Mouse (Mus musculus): Measurements from ENCODE around the gene Dexi. TPM values are rescaled to one million over a fixed set of nuclear protein-coding genes. Genes with fewer than 3 reads are reported as not detected.

Gene Dexi
- total RNA-seq, 2 experiments from 2014 or later = 43.5 to 50.3 TPM

GRCm38 (mm10) chr16:10511134-10511520, 31.7 kb downstream of the Dexi start:
- intact Hi-C loops (cut with DNase I) = no loop called here
- DNase-seq (ENCODE audit: low spot score in 2 of 2) = no peak

- intact Hi-C loops (cut with DNase I) = no loop called here
- no peak for DNase-seq (ENCODE audit: low spot score in 2 of 2)
Observed at GRCm38 (mm10) chr16:10510477-10511133, 32.2 kb downstream of the Dexi start.

- intact Hi-C loops (cut with DNase I) = loop anchor here (2.0 kb wide), 1 partner anchor 30 kb away; no protein-coding TSS in a partner anchor
- DNase-seq (ENCODE audit: low spot score in 2 of 2) = no peak
Observed at GRCm38 (mm10) chr16:10508691-10509090, 34.2 kb downstream of the Dexi start.

- intact Hi-C loops (cut with DNase I) = no loop called here
- no peak for DNase-seq (ENCODE audit: low spot score in 2 of 2)
Observed at GRCm38 (mm10) chr16:10507445-10507844, 35.4 kb downstream of the Dexi start.

GRCm38 (mm10) chr16:10503058-10503457, 39.8 kb downstream of the Dexi start:
- DNase-seq (ENCODE audit: low spot score in 2 of 2) = no peak
- intact Hi-C loops (cut with DNase I) = no loop called here

GRCm38 (mm10) chr16:10501865-10502264, 41.0 kb downstream of the Dexi start:
- DNase-seq (ENCODE audit: low spot score in 2 of 2) = no peak
- intact Hi-C loops (cut with DNase I) = no loop called here

- intact Hi-C loops (cut with DNase I) = no loop called here
- no peak for DNase-seq (ENCODE audit: low spot score in 2 of 2)
Observed at GRCm38 (mm10) chr16:10499122-10499521, 43.7 kb downstream of the Dexi start.

GRCm38 (mm10) chr16:10498096-10498602, 44.7 kb downstream of the Dexi start:
- intact Hi-C loops (cut with DNase I) = no loop called here
- no peak for DNase-seq (ENCODE audit: low spot score in 2 of 2)

GRCm38 (mm10) chr16:10495824-10496298, 47.0 kb downstream of the Dexi start:
- intact Hi-C loops (cut with DNase I) = no loop called here
- no peak for DNase-seq (ENCODE audit: low spot score in 2 of 2)

- DNase-seq (ENCODE audit: low spot score in 2 of 2) = no peak
- intact Hi-C loops (cut with DNase I) = no loop called here
Observed at GRCm38 (mm10) chr16:10492587-10492986, 50.3 kb downstream of the Dexi start.

GRCm38 (mm10) chr16:10491716-10492115, 51.1 kb downstream of the Dexi start:
- DNase-seq (ENCODE audit: low spot score in 2 of 2) = no peak
- intact Hi-C loops (cut with DNase I) = no loop called here

GRCm38 (mm10) chr16:10490503-10491150, 52.2 kb downstream of the Dexi start:
- DNase-seq (ENCODE audit: low spot score in 2 of 2) = no peak
- intact Hi-C loops (cut with DNase I) = no loop called here

GRCm38 (mm10) chr16:10489904-10490457, 52.9 kb downstream of the Dexi start:
- intact Hi-C loops (cut with DNase I) = no loop called here
- no peak for DNase-seq (ENCODE audit: low spot score in 2 of 2)

- DNase-seq (ENCODE audit: low spot score in 2 of 2) = no peak
- intact Hi-C loops (cut with DNase I) = no loop called here
Observed at GRCm38 (mm10) chr16:10489483-10489882, 53.4 kb downstream of the Dexi start.

GRCm38 (mm10) chr16:10488769-10489481, 53.9 kb downstream of the Dexi start:
- no peak for DNase-seq (ENCODE audit: low spot score in 2 of 2)
- intact Hi-C loops (cut with DNase I) = no loop called here

GRCm38 (mm10) chr16:10487895-10488493, 54.9 kb downstream of the Dexi start:
- intact Hi-C loops (cut with DNase I) = no loop called here
- DNase-seq (ENCODE audit: low spot score in 2 of 2) = no peak

- intact Hi-C loops (cut with DNase I) = no loop called here
- peak in 1 of 2 experiments; percentile 19 for DNase-seq (ENCODE audit: low spot score in 2 of 2)
Observed at GRCm38 (mm10) chr16:10486993-10487392, 55.9 kb downstream of the Dexi start.

- intact Hi-C loops (cut with DNase I) = no loop called here
- no peak for DNase-seq (ENCODE audit: low spot score in 2 of 2)
Observed at GRCm38 (mm10) chr16:10482343-10482742, 60.5 kb downstream of the Dexi start.

- intact Hi-C loops (cut with DNase I) = loop anchor here (2.0 kb wide), 1 partner anchor 29 kb away; no protein-coding TSS in a partner anchor
- no peak for DNase-seq (ENCODE audit: low spot score in 2 of 2)
Observed at GRCm38 (mm10) chr16:10479857-10480256, 63.0 kb downstream of the Dexi start, which contains the start of gene Ciita. TSS of gene Ciita (plus strand) at chr16:10480059.
